Mouse (Mus musculus): ENCODE data around the gene Ddt. TPM values are rescaled to one million over a fixed set of nuclear protein-coding genes. Genes with fewer than 3 reads are reported as not detected.

Ddt gene
- polyA plus RNA-seq, 1 experiment, result 77.3 TPM

DNA sequence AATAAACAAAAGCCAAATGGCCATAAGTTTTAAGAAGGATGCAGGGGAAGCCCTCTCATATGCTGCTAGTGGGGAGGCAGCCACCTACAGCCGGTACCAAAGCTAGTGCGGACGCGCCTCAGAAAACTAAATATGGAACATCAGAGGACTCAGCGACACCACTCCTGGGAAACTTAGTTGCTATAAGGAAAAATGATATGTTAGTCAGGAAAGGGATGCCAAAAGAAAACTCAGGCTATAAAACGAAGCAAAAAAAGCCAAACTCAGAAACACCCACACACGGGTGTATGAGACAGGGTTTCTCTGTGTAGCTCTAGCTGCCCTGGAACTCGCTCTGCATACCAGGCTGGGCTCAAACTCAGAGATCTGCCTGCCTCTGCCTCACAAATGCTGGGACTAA is 15.1 kb upstream of the Ddt start:
- no peak overlapping the region for H3K4me3 ChIP-seq (ENCODE audit: control insufficient read depth, insufficient read depth, low read length)
- no peaks in the 10 kb centered on the region for H3K27me3 ChIP-seq (ENCODE audit: control insufficient read depth, insufficient read depth, low read length)
- WGBS, result 93% methylated on average over 8 of the region's 8 CpGs
- H3K27ac ChIP-seq (ENCODE audit: control insufficient read depth, insufficient read depth, low read length), result no peak overlapping the region
- no peaks in the 10 kb centered on the region for H3K36me3 ChIP-seq (ENCODE audit: control insufficient read depth, insufficient read depth, low read length)
- DNase-seq, result no peak
- no peaks in the 10 kb centered on the region for H3K4me1 ChIP-seq (replicated peaks; ENCODE audit: control insufficient read depth, insufficient read depth, low read length)
- TF ChIP-seq POLR2A (IDR thresholded peaks at IDR 0.05; ENCODE audit: control insufficient read depth, extremely low read depth, insufficient read depth, low read length, poor library complexity) (no peak), CTCF (IDR thresholded peaks at IDR 0.05; ENCODE audit: borderline replicate concordance, control insufficient read depth, extremely low read depth, insufficient read depth, low read length, poor library complexity) (no peak)

DNA sequence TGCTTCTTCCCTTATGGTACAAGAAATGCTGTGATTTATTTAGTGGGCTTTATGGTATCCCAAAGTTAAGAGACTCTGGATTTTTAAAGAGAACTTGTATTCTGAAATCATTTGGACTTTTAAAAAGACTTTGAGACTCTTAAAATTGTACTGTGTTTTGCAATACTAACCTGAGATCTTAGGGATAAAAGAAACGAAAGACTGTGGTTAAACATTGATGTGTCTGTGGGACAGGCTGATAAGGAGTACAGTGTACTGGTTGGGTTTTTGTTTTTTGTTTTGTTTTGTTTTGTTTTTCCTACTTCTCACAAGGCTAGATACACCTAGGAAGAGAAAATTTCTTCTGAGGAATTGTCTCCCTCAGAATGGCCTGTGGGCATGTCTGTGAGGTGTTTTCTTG is 12.2 kb upstream of the Ddt start:
- no peaks in the 10 kb centered on the region for H3K36me3 ChIP-seq (ENCODE audit: control insufficient read depth, insufficient read depth, low read length)
- H3K4me1 ChIP-seq (replicated peaks; ENCODE audit: control insufficient read depth, insufficient read depth, low read length), result peaks cover 8% of the 10 kb centered on the region
- H3K4me3 ChIP-seq (ENCODE audit: control insufficient read depth, insufficient read depth, low read length), result no peak overlapping the region
- TF ChIP-seq CTCF (IDR thresholded peaks at IDR 0.05; ENCODE audit: borderline replicate concordance, control insufficient read depth, extremely low read depth, insufficient read depth, low read length, poor library complexity) (no peak), POLR2A (IDR thresholded peaks at IDR 0.05; ENCODE audit: control insufficient read depth, extremely low read depth, insufficient read depth, low read length, poor library complexity) (no peak)
- 46% methylated on average over 1 of the region's 1 CpGs for WGBS
- H3K27ac ChIP-seq (ENCODE audit: control insufficient read depth, insufficient read depth, low read length), result no peak overlapping the region
- DNase-seq, result no peak
- 0 out of 2 replicates have a peak, but pooled peaks cover 2% of the 10 kb centered on the region for H3K27me3 ChIP-seq (ENCODE audit: control insufficient read depth, insufficient read depth, low read length)

DNA sequence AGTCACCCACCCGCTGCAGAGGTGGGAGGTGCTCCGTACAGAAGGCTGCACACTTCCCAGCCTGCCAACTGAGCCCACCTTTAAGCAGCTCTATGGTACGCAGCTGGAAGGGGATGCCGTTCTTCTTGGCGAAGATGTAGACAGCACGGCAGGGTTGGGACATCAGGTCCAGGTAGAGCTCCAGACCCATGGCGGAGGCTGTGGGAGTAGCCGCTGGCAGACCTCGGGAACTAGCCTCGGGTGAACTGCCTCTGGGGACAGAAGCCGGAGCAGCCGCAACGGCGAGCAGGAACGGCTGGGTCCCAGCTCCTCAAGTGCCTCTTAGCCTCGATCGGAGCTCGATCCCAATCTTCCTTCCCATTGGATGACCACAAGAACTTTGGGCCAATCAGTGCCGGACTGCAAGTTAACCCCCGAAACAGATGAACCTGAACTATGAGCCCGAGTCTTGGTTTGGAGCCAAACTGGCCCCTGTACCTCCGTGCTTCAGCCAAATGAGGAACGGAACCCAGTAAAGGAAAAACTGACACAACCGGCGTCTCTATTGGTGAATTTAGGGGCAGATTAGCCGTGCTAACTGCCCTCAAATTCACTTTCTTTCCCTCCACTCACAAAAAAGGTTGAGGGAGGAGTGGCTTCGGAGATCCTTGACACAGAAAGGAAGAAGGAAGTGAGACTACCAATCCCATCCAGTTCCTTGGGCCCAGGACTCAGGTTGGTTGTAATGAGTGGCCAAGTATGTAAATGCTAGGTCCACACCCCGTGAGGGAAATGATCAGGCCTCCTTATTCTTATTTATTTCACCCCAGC is 7.8 kb upstream of the Ddt start, which contains the start of the genes Gm20441 and Gstt3:
Gene Gm20441, minus strand, starts transcription at position 186 of the 810 bp plus-strand sequence.
Gene Gstt3, minus strand, starts transcription at position 646 of the 810 bp plus-strand sequence.
- Histone ChIP-seq H3K4me1 (replicated peaks; ENCODE audit: control insufficient read depth, insufficient read depth, low read length) (peaks cover 19% of the 10 kb centered on the region), H3K4me3 (ENCODE audit: control insufficient read depth, insufficient read depth, low read length) (peak within 1 kb of the TSS; percentile 39), H3K27me3 (ENCODE audit: control insufficient read depth, insufficient read depth, low read length) (0 out of 2 replicates have a peak, but pooled peaks cover 2% of the 10 kb centered on the region), H3K27ac (ENCODE audit: control insufficient read depth, insufficient read depth, low read length) (no peak within 1 kb of the TSS), H3K36me3 (ENCODE audit: control insufficient read depth, insufficient read depth, low read length) (no peaks in the 10 kb centered on the region)
- 2% methylated on average over 28 of the region's 28 CpGs for WGBS
- TF ChIP-seq POLR2A (IDR thresholded peaks at IDR 0.05; ENCODE audit: control insufficient read depth, extremely low read depth, insufficient read depth, low read length, poor library complexity) (no peak), CTCF (IDR thresholded peaks at IDR 0.05; ENCODE audit: borderline replicate concordance, control insufficient read depth, extremely low read depth, insufficient read depth, low read length, poor library complexity) (no peak)
- DNase-seq, result peak; percentile 24

DNA sequence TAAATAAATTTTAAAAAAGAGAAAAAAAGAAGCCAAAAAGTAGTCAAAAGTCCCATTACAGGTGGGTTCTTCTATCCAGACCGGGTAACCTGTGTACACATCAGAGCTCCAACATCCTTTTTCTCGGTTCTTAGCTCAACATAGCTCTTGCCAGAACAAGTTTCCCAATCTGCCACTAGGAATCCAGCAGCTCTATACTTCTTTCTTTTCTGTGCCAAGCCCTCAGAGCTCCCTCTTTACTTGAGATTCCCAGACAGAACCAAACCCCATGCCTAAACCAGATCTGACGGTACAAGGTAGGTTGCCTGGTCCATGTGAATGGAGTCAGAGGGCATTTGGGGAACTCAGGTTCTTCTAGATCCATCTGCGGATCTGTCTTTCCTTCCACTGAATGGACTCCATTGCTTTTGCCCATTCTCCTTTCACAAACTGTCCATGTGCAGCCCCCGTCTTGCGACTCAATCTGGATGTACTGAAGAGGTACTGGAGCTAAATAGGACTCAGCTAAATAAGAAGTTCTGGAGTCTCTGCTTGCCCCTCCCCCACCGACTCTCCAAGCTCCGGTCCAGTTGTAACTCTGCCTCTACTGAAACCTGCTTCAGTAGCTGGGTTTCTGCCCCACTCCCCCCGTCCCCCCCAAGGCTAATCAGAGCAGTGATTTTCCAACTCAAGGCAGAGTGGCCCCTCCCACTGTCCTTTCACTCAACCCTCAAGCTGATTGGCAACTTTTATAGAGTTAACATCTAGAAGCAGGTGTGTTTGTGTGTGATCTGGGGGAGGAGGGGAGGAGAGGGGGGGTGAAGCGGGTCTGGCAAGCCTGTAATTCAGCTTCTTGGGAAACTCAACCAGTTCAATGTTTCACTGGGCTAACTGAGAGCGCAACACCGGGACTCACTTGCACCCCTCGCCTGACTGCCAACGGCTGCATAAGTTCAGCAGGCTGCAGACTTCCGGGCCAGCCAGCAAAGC is 6.3 kb upstream of the Ddt start:
- TF ChIP-seq CTCF (IDR thresholded peaks at IDR 0.05; ENCODE audit: borderline replicate concordance, control insufficient read depth, extremely low read depth, insufficient read depth, low read length, poor library complexity) (no peak), POLR2A (IDR thresholded peaks at IDR 0.05; ENCODE audit: control insufficient read depth, extremely low read depth, insufficient read depth, low read length, poor library complexity) (no peak)
- Histone ChIP-seq H3K27ac (ENCODE audit: control insufficient read depth, insufficient read depth, low read length) (no peak overlapping the region), H3K4me1 (replicated peaks; ENCODE audit: control insufficient read depth, insufficient read depth, low read length) (peaks cover 19% of the 10 kb centered on the region), H3K27me3 (ENCODE audit: control insufficient read depth, insufficient read depth, low read length) (0 out of 2 replicates have a peak, but pooled peaks cover 2% of the 10 kb centered on the region), H3K36me3 (ENCODE audit: control insufficient read depth, insufficient read depth, low read length) (no peaks in the 10 kb centered on the region), H3K4me3 (ENCODE audit: control insufficient read depth, insufficient read depth, low read length) (no peak overlapping the region)
- DNase-seq, result no peak
- 60% methylated on average over 15 of the region's 15 CpGs for WGBS

DNA sequence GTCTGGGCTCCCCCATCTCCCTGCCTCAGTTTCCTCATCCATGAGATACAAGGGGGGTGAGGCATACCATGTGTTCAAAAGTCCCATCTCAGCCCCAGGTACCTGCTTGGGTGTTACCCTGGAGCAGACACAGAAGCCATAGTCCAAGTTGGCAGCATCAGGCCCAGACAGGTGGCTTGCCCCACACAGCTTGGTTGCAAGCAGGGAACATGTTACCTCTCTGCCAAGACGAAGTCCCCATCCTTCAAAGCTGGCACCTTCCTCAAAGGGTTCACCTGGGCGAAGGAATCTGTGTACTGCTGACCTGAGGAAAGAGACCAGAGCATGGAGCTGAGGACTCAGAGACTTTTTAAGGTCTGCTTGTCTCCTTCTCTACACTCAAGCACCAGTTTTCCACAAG is 4.7 kb upstream of the Ddt start:
- DNase-seq, result no peak

DNA sequence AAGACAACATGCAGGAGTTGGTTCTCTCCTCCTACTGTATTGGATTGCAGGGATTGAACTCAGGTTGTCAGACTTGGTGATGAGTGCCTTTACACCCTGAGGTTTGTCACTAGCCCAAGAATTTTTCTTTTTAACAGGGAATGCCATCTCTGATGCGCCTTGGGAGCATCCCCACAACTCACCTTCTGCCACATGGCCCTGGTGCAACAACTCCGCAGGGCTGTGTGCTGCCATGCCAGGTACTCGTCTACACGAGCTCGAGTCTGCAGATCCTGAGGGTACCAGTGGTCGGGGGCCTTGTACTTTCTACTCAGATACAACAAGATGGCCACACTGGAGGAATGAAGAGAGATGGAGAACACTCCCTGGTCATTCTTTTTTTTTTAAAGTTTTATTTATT is 3.3 kb upstream of the Ddt start:
- DNase-seq, result no peak
- 0 out of 2 replicates have a peak, but pooled peaks cover 2% of the 10 kb centered on the region for H3K27me3 ChIP-seq (ENCODE audit: control insufficient read depth, insufficient read depth, low read length)
- no peak for TF ChIP-seq POLR2A (IDR thresholded peaks at IDR 0.05; ENCODE audit: control insufficient read depth, extremely low read depth, insufficient read depth, low read length, poor library complexity)
- no peak for TF ChIP-seq CTCF (IDR thresholded peaks at IDR 0.05; ENCODE audit: borderline replicate concordance, control insufficient read depth, extremely low read depth, insufficient read depth, low read length, poor library complexity)
- no peaks in the 10 kb centered on the region for H3K36me3 ChIP-seq (ENCODE audit: control insufficient read depth, insufficient read depth, low read length)
- peaks cover 27% of the 10 kb centered on the region for H3K4me1 ChIP-seq (replicated peaks; ENCODE audit: control insufficient read depth, insufficient read depth, low read length)
- H3K27ac ChIP-seq (ENCODE audit: control insufficient read depth, insufficient read depth, low read length), result no peak overlapping the region
- 95% methylated on average over 6 of the region's 6 CpGs for WGBS
- no peak overlapping the region for H3K4me3 ChIP-seq (ENCODE audit: control insufficient read depth, insufficient read depth, low read length)

More for the DNA sequence above, 4.7 kb upstream of the Ddt start:
- TF ChIP-seq CTCF (IDR thresholded peaks at IDR 0.05; ENCODE audit: borderline replicate concordance, control insufficient read depth, extremely low read depth, insufficient read depth, low read length, poor library complexity), result no peak
- TF ChIP-seq POLR2A (IDR thresholded peaks at IDR 0.05; ENCODE audit: control insufficient read depth, extremely low read depth, insufficient read depth, low read length, poor library complexity), result no peak
- 93% methylated on average over 2 of the region's 2 CpGs for WGBS
- H3K4me3 ChIP-seq (ENCODE audit: control insufficient read depth, insufficient read depth, low read length), result no peak overlapping the region
- 0 out of 2 replicates have a peak, but pooled peaks cover 2% of the 10 kb centered on the region for H3K27me3 ChIP-seq (ENCODE audit: control insufficient read depth, insufficient read depth, low read length)
- H3K36me3 ChIP-seq (ENCODE audit: control insufficient read depth, insufficient read depth, low read length), result no peaks in the 10 kb centered on the region
- H3K4me1 ChIP-seq (replicated peaks; ENCODE audit: control insufficient read depth, insufficient read depth, low read length), result peaks cover 20% of the 10 kb centered on the region
- H3K27ac ChIP-seq (ENCODE audit: control insufficient read depth, insufficient read depth, low read length), result no peak overlapping the region
